Mouse (Mus musculus) heart, embryonic 11.5 days (tissue): ENCODE measurements around the gene Tbc1d22a. TPM values are rescaled to one million over a fixed set of nuclear protein-coding genes. Genes with fewer than 3 reads are reported as not detected.

ENCODE experiments used
- ATAC-seq: fragments of 200-750 bp; cut with Nextera tagmentation; replicated peaks from 2 replicates; pipeline ENCODE4 v1.8.0; 2017; ENCODE audit warnings: moderate library complexity; ENCODE audit not compliant: insufficient number of reproducible peaks, low FRiP score, low TSS enrichment
- H3K27ac ChIP-seq: fragments of 300-500 bp; sonication (generic); 2 replicates; pipeline ENCODE4 v1.5.1; 2014; ENCODE audit warnings: mild to moderate bottlenecking, low read depth, low read length
- H3K27me3 ChIP-seq: fragments of 300-500 bp; sonication (generic); 2 replicates; pipeline ENCODE4 v1.6.1; 2014; ENCODE audit warnings: mild to moderate bottlenecking, low read length, mixed read lengths; ENCODE audit not compliant: control insufficient read depth, insufficient read depth
- H3K36me3 ChIP-seq: fragments of 300-500 bp; sonication (generic); 2 replicates; pipeline ENCODE4 v1.6.1; 2014; ENCODE audit warnings: mild to moderate bottlenecking, low read length, moderate library complexity, mixed read lengths; ENCODE audit not compliant: control insufficient read depth, insufficient read depth
- H3K4me1 ChIP-seq: fragments of 300-500 bp; sonication (generic); 2 replicates; pipeline ENCODE4 v1.6.1; 2014; ENCODE audit warnings: low read length; ENCODE audit not compliant: control insufficient read depth, insufficient read depth
- H3K4me2 ChIP-seq: fragments of 300-500 bp; sonication (generic); 2 replicates; pipeline ENCODE4 v1.6.1; 2014; ENCODE audit warnings: mild to moderate bottlenecking, moderate library complexity
- H3K4me3 ChIP-seq: fragments of 300-500 bp; sonication (generic); 2 replicates; pipeline ENCODE4 v1.5.1; 2014; ENCODE audit warnings: low read depth, low read length
- H3K9ac ChIP-seq: fragments of 300-500 bp; sonication (generic); 2 replicates; pipeline ENCODE4 v1.6.1; 2014; ENCODE audit warnings: mild to moderate bottlenecking, low read depth, low read length, moderate library complexity
- H3K9me3 ChIP-seq: fragments of 300-500 bp; sonication (generic); replicated peaks from 2 replicates; pipeline ENCODE4 v1.6.1; 2016; ENCODE audit warnings: low read length; ENCODE audit not compliant: control insufficient read depth
- WGBS: fragments of 180-500 bp; shearing (Covaris S2); extraction: QIAGEN DNeasy Blood & Tissue Kit; methylation state at CpG from one replicate; pipeline ENCODE4 v1.1.7; 2014; ENCODE audit not compliant: insufficient replicate concordance; 5-methylcytosine and 5-hydroxymethylcytosine counted together
- polyA plus RNA-seq: library from polyadenylated mRNA; unstranded; fragments of >200 nt; fragmentation: Nextera tagmentation; extraction: Ambion mirVana; gene quantifications from 2 replicates; pipeline ENCODE4 v1.2.1, GENCODE M21; 2014

Tbc1d22a gene
- polyA plus RNA-seq = 6.0 and 7.3 TPM in 2 replicates

GRCm38 (mm10) chr15:86213753-86214548 is at the start of gene Tbc1d22a:
TSS of gene Tbc1d22a (plus strand) at chr15:86214459.
- no peaks in the 10 kb centered on the region for H3K9me3 ChIP-seq
- H3K4me2 ChIP-seq = peak within 1 kb of the TSS; percentile 94
- peak within 1 kb of the TSS; percentile 83 for H3K9ac ChIP-seq
- peaks cover 19% of the 10 kb centered on the region for H3K4me1 ChIP-seq
- ATAC-seq = peak; percentile 72
- peak within 1 kb of the TSS; percentile 85 for H3K27ac ChIP-seq
- peak within 1 kb of the TSS; percentile 95 for H3K4me3 ChIP-seq
- under 1% methylated on average over 64 of the region's 64 CpGs for WGBS
- no peaks in the 10 kb centered on the region for H3K27me3 ChIP-seq
- no peaks in the 10 kb centered on the region for H3K36me3 ChIP-seq

GRCm38 (mm10) chr15:86164718-86165345 is 49.4 kb upstream of the Tbc1d22a start:
- WGBS = 78% methylated on average over 21 of the region's 21 CpGs

GRCm38 (mm10) chr15:86165811-86166590 is 48.3 kb upstream of the Tbc1d22a start:
- 85% methylated on average over 24 of the region's 24 CpGs for WGBS
- H3K27ac ChIP-seq = no peak overlapping the region
- H3K4me1 ChIP-seq = peaks cover 27% of the 10 kb centered on the region
- H3K9me3 ChIP-seq = no peaks in the 10 kb centered on the region
- peaks cover 4% of the 10 kb centered on the region for H3K36me3 ChIP-seq
- H3K27me3 ChIP-seq = no peaks in the 10 kb centered on the region
- no peak overlapping the region for H3K4me3 ChIP-seq
- H3K4me2 ChIP-seq = no peak overlapping the region
- no peak for ATAC-seq
- no peak overlapping the region for H3K9ac ChIP-seq

More at GRCm38 (mm10) chr15:86164718-86165345, 49.4 kb upstream of the Tbc1d22a start:
- no peaks in the 10 kb centered on the region for H3K9me3 ChIP-seq
- peaks cover 4% of the 10 kb centered on the region for H3K36me3 ChIP-seq
- H3K27ac ChIP-seq = no peak overlapping the region
- no peak overlapping the region for H3K4me2 ChIP-seq
- H3K27me3 ChIP-seq = no peaks in the 10 kb centered on the region
- no peak for ATAC-seq
- no peak overlapping the region for H3K4me3 ChIP-seq
- no peak overlapping the region for H3K9ac ChIP-seq
- peaks cover 20% of the 10 kb centered on the region for H3K4me1 ChIP-seq

- Histone ChIP-seq H3K4me3 (no peak overlapping the region), H3K4me1 (peaks cover 31% of the 10 kb centered on the region), H3K27me3 (no peaks in the 10 kb centered on the region), H3K4me2 (no peak overlapping the region), H3K9ac (no peak overlapping the region), H3K27ac (no peak overlapping the region), H3K36me3 (no peaks in the 10 kb centered on the region), H3K9me3 (no peaks in the 10 kb centered on the region)
- WGBS = 87% methylated on average over 7 of the region's 7 CpGs
- no peak for ATAC-seq
These were observed 47.1 kb upstream of the Tbc1d22a start for GRCm38 (mm10) chr15:86167032-86167655.

GRCm38 (mm10) chr15:86167787-86168504 is 46.3 kb upstream of the Tbc1d22a start:
- 69% methylated on average over 10 of the region's 10 CpGs for WGBS
- H3K4me2 ChIP-seq = no peak overlapping the region

GRCm38 (mm10) chr15:86168505-86168867 is 45.8 kb upstream of the Tbc1d22a start:
- Histone ChIP-seq H3K9me3 (no peaks in the 10 kb centered on the region), H3K9ac (0 out of 2 replicates have a peak overlapping the region, but pooled peaks have one; percentile 3), H3K4me2 (no peak overlapping the region), H3K27ac (no peak overlapping the region), H3K4me3 (no peak overlapping the region), H3K4me1 (peaks cover 45% of the 10 kb centered on the region), H3K27me3 (no peaks in the 10 kb centered on the region), H3K36me3 (no peaks in the 10 kb centered on the region)
- no peak for ATAC-seq
- 55% methylated on average over 7 of the region's 7 CpGs for WGBS

More at GRCm38 (mm10) chr15:86167787-86168504, 46.3 kb upstream of the Tbc1d22a start:
- no peak for ATAC-seq
- H3K27ac ChIP-seq = no peak overlapping the region
- no peaks in the 10 kb centered on the region for H3K27me3 ChIP-seq
- no peak overlapping the region for H3K4me3 ChIP-seq
- H3K4me1 ChIP-seq = peaks cover 39% of the 10 kb centered on the region
- no peak overlapping the region for H3K9ac ChIP-seq
- H3K36me3 ChIP-seq = no peaks in the 10 kb centered on the region
- H3K9me3 ChIP-seq = no peaks in the 10 kb centered on the region

GRCm38 (mm10) chr15:86168941-86169816 is 45.1 kb upstream of the Tbc1d22a start:
- ATAC-seq = no peak
- H3K9ac ChIP-seq = no peak overlapping the region

More at GRCm38 (mm10) chr15:86168941-86169816, 45.1 kb upstream of the Tbc1d22a start:
- Histone ChIP-seq H3K27me3 (no peaks in the 10 kb centered on the region), H3K4me3 (no peak overlapping the region), H3K9me3 (no peaks in the 10 kb centered on the region), H3K27ac (no peak overlapping the region), H3K4me1 (peaks cover 52% of the 10 kb centered on the region), H3K4me2 (no peak overlapping the region), H3K36me3 (no peaks in the 10 kb centered on the region)
- 72% methylated on average over 12 of the region's 12 CpGs for WGBS
